Comparison of ENCODE assay signal across 20 mouse cellular contexts in the genomic region with DNA sequence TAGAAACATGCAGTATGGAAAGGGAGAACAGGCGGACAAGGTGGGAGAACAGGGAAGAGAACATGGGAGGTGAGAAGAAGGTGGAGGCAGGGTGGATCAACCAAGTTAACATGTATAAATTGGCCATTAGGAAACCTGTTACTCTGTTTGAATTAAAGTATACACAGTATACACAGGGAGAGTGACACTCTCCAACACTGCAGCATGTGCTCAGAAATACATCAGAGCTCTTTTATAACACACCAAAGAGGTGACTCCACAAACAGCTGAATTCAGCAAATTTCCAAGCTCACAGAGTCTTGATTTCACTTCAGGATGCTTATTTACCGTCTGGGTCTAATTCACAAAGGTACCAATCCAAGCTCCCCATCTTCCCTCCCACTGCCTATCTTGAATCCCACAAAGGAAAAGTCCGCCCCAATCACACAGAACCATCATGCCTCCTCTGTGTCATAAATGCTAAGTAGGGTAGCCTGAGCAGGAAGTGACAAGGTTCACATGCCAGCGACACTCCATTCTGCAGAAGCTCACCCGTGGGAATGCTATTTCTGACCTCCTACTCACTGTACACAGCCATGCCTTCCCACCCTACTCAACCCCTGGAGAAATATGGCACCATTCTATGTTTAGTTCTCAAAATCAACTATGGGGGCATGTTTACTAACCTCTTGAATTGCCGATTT. TPM values are rescaled to one million over a fixed set of nuclear protein-coding genes. Genes with fewer than 3 reads are reported as not detected.
DNase-seq lines count a peak whose midpoint lies in the region; ATAC-seq lines count a peak whose summit lies in the region.
"Had no signal": no experiment of that assay in that cellular context is flagged by ENCODE, and none has a peak within 500 bp of the region (broad histone marks: within the 10 kb centered on the region; RNA-seq: fewer than 3 reads in every experiment).

No protein-coding gene starts in this region.

- no peak for ATAC-seq in neural tube, embryonic 15.5 days (ENCODE audit: low FRiP score)
- peak; percentile 89 for ATAC-seq in intestine, embryonic 16.5 days
- ATAC-seq in kidney, embryonic 14.5 days (ENCODE audit: low FRiP score, low TSS enrichment) = no peak
- no peak for ATAC-seq in hindbrain, embryonic 16.5 days
- ATAC-seq: forebrain, embryonic 14.5 days; forebrain, embryonic 16.5 days had no signal

- H3K27me3 ChIP-seq in neural tube, embryonic 15.5 days (replicated peaks) = no peaks in the 10 kb centered on the region
- no peaks in the 10 kb centered on the region for H3K27me3 ChIP-seq in intestine, embryonic 16.5 days (replicated peaks; ENCODE audit: control insufficient read depth, insufficient read depth, low read length)
- H3K27me3 ChIP-seq in kidney, embryonic 14.5 days (ENCODE audit: control insufficient read depth, insufficient read depth, low read length) = no peaks in the 10 kb centered on the region
- no peaks in the 10 kb centered on the region for H3K27me3 ChIP-seq in hindbrain, embryonic 16.5 days (replicated peaks; ENCODE audit: control insufficient read depth, insufficient read depth, low read length)
- H3K27me3 ChIP-seq: embryonic facial prominence, embryonic 13.5 days; embryonic facial prominence, embryonic 15.5 days; forebrain, embryonic 12.5 days had no signal

- no peak for DNase-seq in neural tube, embryonic 10.5 days (ENCODE audit: extremely low spot score, low spot score)
- DNase-seq: adrenal gland, adult 2 months; adrenal gland, postnatal 10 days; adrenal gland, postnatal 25 days; cerebellum, adult 11 months; cerebellum, adult 8-10 months; cerebellum, adult 9-11 months; cerebellum, postnatal 36 days; embryo, embryonic 11 days had no signal

- H3K4me3 ChIP-seq in neural tube, embryonic 15.5 days (replicated peaks) = no peak overlapping the region
- no peak overlapping the region for H3K4me3 ChIP-seq in intestine, embryonic 16.5 days (ENCODE audit: low read length)
- H3K4me3 ChIP-seq in kidney, embryonic 14.5 days (ENCODE audit: low read length) = no peak overlapping the region
- H3K4me3 ChIP-seq in hindbrain, embryonic 16.5 days (ENCODE audit: low read length) = no peak overlapping the region
- H3K4me3 ChIP-seq: embryonic facial prominence, embryonic 13.5 days; embryonic facial prominence, embryonic 15.5 days; erythroblast, embryonic 14.5 days; forebrain, embryonic 10.5 days; forebrain, embryonic 12.5 days had no signal

- no peaks in the 10 kb centered on the region for H3K9me3 ChIP-seq in neural tube, embryonic 15.5 days (replicated peaks)
- no peaks in the 10 kb centered on the region for H3K9me3 ChIP-seq in intestine, embryonic 16.5 days (ENCODE audit: control insufficient read depth, low read length)
- no peaks in the 10 kb centered on the region for H3K9me3 ChIP-seq in kidney, embryonic 14.5 days (ENCODE audit: control insufficient read depth, low read length)
- no peaks in the 10 kb centered on the region for H3K9me3 ChIP-seq in hindbrain, embryonic 16.5 days (ENCODE audit: control insufficient read depth, low read length)
- H3K9me3 ChIP-seq: embryonic facial prominence, embryonic 13.5 days; embryonic facial prominence, embryonic 15.5 days; forebrain, embryonic 10.5 days; forebrain, embryonic 12.5 days had no signal

- no peaks in the 10 kb centered on the region for H3K36me3 ChIP-seq in neural tube, embryonic 15.5 days
- H3K36me3 ChIP-seq in intestine, embryonic 16.5 days (ENCODE audit: control insufficient read depth, insufficient read depth, low read length) = no peaks in the 10 kb centered on the region
- no peaks in the 10 kb centered on the region for H3K36me3 ChIP-seq in kidney, embryonic 14.5 days (ENCODE audit: control insufficient read depth, insufficient read depth, low read length)
- H3K36me3 ChIP-seq in hindbrain, embryonic 16.5 days (ENCODE audit: control insufficient read depth, insufficient read depth, low read length) = no peaks in the 10 kb centered on the region
- H3K36me3 ChIP-seq: embryonic facial prominence, embryonic 15.5 days; forebrain, embryonic 12.5 days had no signal

- H3K4me2 ChIP-seq in neural tube, embryonic 15.5 days = no peak overlapping the region
- H3K4me2 ChIP-seq in intestine, embryonic 16.5 days (ENCODE audit: low read depth, low read length) = no peak overlapping the region
- no peak overlapping the region for H3K4me2 ChIP-seq in kidney, embryonic 14.5 days (replicated peaks; ENCODE audit: low read depth, low read length)
- no peak overlapping the region for H3K4me2 ChIP-seq in hindbrain, embryonic 16.5 days (ENCODE audit: low read length)
- H3K4me2 ChIP-seq: embryonic facial prominence, embryonic 13.5 days; embryonic facial prominence, embryonic 15.5 days; forebrain, embryonic 12.5 days had no signal

- H3K27ac ChIP-seq in neural tube, embryonic 15.5 days (replicated peaks) = 0 out of 2 replicates have a peak overlapping the region, but pooled peaks have one; percentile 29
- H3K27ac ChIP-seq in intestine, embryonic 16.5 days (ENCODE audit: low read length) = no peak overlapping the region
- H3K27ac ChIP-seq in kidney, embryonic 14.5 days (ENCODE audit: low read depth, low read length) = no peak overlapping the region
- H3K27ac ChIP-seq in hindbrain, embryonic 16.5 days (ENCODE audit: low read depth, low read length) = no peak overlapping the region
- H3K27ac ChIP-seq: embryonic facial prominence, embryonic 13.5 days; embryonic facial prominence, embryonic 15.5 days; forebrain, embryonic 10.5 days; forebrain, embryonic 12.5 days had no signal

- no peaks in the 10 kb centered on the region for H3K4me1 ChIP-seq in neural tube, embryonic 15.5 days
- no peaks in the 10 kb centered on the region for H3K4me1 ChIP-seq in intestine, embryonic 16.5 days (ENCODE audit: control insufficient read depth, insufficient read depth, low read length)
- H3K4me1 ChIP-seq in kidney, embryonic 14.5 days (ENCODE audit: control insufficient read depth, insufficient read depth, low read length) = no peaks in the 10 kb centered on the region
- H3K4me1 ChIP-seq in hindbrain, embryonic 16.5 days (ENCODE audit: control insufficient read depth, insufficient read depth, low read depth, low read length) = no peaks in the 10 kb centered on the region
- H3K4me1 ChIP-seq: forebrain, embryonic 12.5 days had no signal

- no peak overlapping the region for H3K9ac ChIP-seq in neural tube, embryonic 15.5 days (replicated peaks)
- H3K9ac ChIP-seq in intestine, embryonic 16.5 days (ENCODE audit: low read depth, low read length) = no peak overlapping the region
- no peak overlapping the region for H3K9ac ChIP-seq in kidney, embryonic 14.5 days (ENCODE audit: low read depth, low read length)
- no peak overlapping the region for H3K9ac ChIP-seq in hindbrain, embryonic 16.5 days (ENCODE audit: low read depth, low read length)
- H3K9ac ChIP-seq: embryonic facial prominence, embryonic 13.5 days; embryonic facial prominence, embryonic 15.5 days; forebrain, embryonic 12.5 days had no signal

- 81% methylated on average over 6 of the region's 6 CpGs for WGBS in neural tube, embryonic 15.5 days
- WGBS in intestine, embryonic 16.5 days = 57% methylated on average over 6 of the region's 6 CpGs
- WGBS in kidney, embryonic 14.5 days = 78% methylated on average over 6 of the region's 6 CpGs
- 85% methylated on average over 6 of the region's 6 CpGs for WGBS in hindbrain, embryonic 16.5 days

RNA-seq across cellular contexts. Expression of a gene that starts 17.2 kb away (rescaled TPM):
- 7.3 and 7.8 TPM in 2 replicates for polyA plus RNA-seq in neural tube, embryonic 15.5 days (2015; fragmentation: Nextera tagmentation; extraction: Ambion mirVana)
- 5.4 and 5.8 TPM in 2 replicates for polyA plus RNA-seq in intestine, embryonic 16.5 days (2015; fragmentation: Nextera tagmentation; extraction: Ambion mirVana)
- 9.6 and 10.6 TPM in 2 replicates for polyA plus RNA-seq in kidney, embryonic 14.5 days (2014; fragmentation: Nextera tagmentation; extraction: Ambion mirVana)
- polyA plus RNA-seq in hindbrain, embryonic 16.5 days (2015; fragmentation: Nextera tagmentation; extraction: Ambion mirVana) = 7.2 and 7.3 TPM in 2 replicates
